Mouse (Mus musculus) mature B cell (primary cell): ENCODE results near the gene Olfr1313.
"Not testable (repeated sequence)": the region's sequence is repeated elsewhere in the genome, so short reads cannot be mapped to it uniquely, and the experiment has no call there.

ENCODE experiments used
- in situ Hi-C: fragments of 300-500 bp; cut with MboI; formaldehyde crosslinking; loops from 2 replicates; pipeline ENCODE4 v1.14.3; 2019

The Olfr1313 gene

GRCm38 (mm10) chr2:112077743-112078142, at the start of gene Olfr1313:
TSS of gene Olfr1313 (minus strand) at chr2:112077843.
- in situ Hi-C loops: no loop called here

DNA sequence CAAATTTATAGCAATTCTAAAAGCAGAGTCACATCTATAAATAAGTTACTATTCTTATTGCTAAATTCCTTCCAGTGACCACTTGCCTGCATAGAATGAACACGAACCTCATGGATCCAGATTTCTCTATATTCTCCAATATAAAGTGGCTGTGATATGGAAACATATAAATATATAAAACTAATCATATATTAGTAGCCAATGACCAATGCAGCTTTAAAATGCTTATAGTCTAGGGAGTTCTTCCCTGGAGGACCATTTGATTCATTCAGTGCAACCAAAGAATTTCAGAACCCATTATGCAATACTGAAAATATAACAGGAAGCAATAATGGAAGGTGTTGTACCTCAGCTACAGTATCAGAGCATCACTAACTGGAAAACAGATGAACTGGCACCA, 37.7 kb upstream of the Olfr1313 start, which contains the start of gene Olfr1315-ps1:
Gene Olfr1315-ps1 (minus strand): TSS at position 101 of the 400 bp plus-strand sequence.
- in situ Hi-C loops: no loop called here

DNA sequence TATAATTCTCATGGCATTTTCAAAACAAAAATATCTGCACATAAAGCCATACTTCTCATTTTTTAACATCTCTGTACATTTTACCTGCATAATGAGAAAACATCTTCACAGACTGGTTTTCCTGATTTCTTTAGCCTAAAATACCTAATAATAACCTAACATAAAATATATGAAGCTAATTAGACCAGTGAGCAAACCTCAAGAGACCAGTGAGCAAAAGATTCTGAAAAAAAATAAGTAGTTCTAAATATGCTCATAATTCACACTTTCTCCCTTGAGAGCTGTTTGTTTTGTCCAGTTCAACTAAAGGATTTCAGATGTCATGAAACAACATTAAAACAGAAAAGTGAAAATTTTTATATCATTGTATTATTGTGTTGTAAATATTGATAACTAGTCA, 19.0 kb upstream of the Olfr1313 start, which contains the start of gene Olfr1314:
Gene Olfr1314 (minus strand): TSS at position 101 of the 400 bp plus-strand sequence.
- in situ Hi-C loops: no loop called here

- in situ Hi-C loops: no loop called here
These were observed 27.5 kb downstream of the Olfr1313 start, which contains the start of gene Olfr1312 for GRCm38 (mm10) chr2:112050138-112050537. TSS of gene Olfr1312 (minus strand) at chr2:112050238.

DNA sequence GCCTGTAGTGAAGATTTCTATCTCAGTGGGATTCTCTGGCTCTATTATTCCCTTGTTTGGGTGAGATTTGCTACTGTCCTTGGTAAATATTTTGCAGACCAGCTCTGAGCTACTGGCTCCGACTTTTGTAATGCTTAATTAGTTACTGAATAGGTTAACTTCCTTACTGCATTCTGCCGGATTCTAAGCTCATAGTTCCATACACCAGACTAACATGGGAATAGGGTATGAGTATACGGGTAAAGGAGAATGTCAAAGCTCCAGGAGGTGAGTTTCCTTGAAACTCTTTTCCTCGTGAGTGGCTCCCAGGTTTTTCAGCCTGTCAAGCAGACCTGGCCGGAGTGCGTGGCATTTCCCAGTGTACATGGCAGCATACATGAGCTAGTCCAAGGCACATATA, 50.7 kb downstream of the Olfr1313 start:
- in situ Hi-C loops: not testable (repeated sequence)

DNA sequence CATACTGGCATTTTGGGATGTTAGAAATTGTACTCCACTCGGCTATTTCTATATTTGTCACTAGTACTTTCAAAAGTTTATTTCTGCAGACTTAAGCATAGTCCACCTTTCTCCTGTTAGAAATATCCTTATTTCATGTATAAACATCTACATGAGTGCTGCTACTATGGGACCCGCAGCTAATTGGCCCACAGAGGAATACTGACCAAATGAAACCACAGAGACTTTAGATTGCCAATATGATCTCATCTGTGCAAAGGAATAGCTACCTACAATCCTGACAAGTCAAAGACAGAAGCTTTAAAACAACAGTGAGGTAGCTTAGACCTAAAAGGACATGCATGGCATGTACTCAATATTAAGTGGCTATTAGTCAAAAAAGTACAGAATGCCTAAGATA, 53.3 kb downstream of the Olfr1313 start, which contains the start of gene Olfr1311:
Gene Olfr1311 (minus strand): TSS at position 101 of the 400 bp plus-strand sequence.
- in situ Hi-C loops: no loop called here
